Mouse (Mus musculus): ENCODE data around the gene Atxn2.

Gene Atxn2

DNA sequence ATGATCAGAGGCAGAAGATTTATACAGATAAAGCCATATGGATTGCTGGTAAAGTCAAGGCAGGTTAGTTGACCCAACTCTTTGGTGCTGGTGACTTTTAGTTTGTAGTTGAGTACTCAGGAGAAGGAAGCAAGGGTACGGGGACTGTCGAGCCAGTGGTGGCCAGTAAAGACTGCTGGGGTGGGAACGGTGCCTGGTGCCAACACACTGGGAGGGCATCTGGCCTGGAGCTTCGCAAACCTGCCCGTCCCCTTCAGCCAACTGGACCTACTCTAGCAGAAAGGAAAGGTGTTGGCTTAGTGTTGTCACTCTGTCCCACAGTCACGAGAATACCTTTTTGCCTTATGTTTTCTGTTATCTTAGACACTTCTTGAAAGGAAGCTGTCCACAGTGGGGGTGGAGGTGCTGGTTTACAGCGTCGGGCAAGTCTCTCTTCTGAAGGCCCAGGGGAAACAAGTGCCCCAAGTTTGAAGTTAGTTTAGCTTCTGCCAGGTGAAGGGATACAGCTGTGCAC is 104.8 kb downstream of the Atxn2 start:
- DNase-seq (ENCODE audit: extremely low spot score, low spot score): no peak

DNA sequence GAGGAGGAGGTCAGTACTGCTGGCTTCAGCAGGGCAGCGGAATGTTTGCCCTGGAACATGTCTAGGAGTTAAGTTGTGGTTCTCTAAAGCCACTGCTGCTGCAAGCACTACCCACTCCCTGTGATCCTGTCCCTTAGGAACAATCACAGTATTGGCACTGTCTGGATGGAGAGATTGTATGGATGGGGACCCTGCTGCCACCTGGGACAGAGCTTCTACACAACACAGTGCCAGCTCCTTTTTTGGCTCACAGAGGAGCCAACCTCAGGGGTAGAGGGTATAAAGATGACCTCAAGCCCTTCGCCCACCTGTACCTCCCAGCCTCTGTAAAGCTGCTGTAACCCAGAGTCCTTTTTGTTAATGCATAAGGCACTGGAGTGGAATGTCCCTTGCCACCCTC is 105.5 kb downstream of the Atxn2 start:
- DNase-seq (ENCODE audit: extremely low spot score, low spot score): no peak

DNA sequence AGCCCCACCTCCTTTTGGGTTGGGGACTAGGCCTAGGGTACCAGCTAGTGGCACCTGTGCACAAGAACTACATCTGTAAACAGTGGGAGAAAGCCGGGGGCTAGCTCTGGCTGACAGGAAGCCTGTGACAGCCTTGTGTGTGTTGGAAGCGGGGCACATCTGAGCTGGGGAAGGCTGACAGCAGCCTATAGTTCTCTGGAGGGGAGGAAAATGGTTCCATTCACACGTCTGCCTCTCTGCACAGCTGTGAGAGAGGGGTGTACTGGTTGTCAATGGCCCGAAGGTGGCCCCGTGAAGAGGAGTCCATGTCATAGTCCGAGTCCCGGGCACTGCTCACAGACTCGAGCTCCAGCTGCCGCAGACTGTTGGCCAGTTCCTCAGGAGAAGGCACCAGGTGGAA is 106.4 kb downstream of the Atxn2 start:
- DNase-seq (ENCODE audit: extremely low spot score, low spot score): no peak

DNA sequence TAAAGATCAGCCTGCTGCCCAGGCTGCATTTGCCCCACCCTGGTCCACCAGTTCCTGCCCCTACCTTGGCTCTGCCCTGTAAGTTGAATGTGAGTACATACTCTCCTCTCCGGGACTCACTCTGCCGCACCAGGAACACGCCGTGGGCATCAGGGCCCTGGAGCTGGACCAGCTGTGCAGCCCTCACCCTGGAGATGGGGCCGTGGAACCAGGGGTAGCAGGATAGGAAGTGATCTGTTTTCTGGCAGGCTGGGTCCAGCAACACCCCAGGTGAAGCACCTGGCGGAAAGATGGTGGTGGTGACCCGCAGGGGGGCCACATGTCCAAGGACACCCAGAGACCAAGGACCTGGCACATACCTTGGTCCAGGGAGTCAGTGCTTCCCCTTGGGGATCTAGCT is 107.3 kb downstream of the Atxn2 start:
- DNase-seq (ENCODE audit: extremely low spot score, low spot score): no peak

DNA sequence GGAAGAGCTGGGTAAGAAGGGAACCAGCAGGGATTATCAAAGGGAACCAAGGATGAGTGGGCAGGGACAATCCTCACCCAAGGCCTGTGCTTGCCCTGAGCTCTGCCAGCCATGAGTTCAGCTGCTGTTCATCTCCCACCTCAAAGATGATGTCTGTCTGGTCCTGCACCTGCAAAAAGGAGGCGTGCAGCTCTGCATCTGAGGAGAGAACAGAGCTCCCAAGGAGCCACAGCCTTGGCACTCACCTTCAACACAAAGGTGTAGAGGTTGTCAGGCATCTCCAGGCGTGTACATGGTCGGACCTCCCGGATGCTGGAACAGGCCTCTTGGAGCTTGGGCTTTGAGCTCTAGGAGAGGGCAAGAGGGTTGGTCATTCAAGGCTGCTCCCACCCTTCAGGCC is 107.7 kb downstream of the Atxn2 start:
- DNase-seq (ENCODE audit: extremely low spot score, low spot score): no peak

DNA sequence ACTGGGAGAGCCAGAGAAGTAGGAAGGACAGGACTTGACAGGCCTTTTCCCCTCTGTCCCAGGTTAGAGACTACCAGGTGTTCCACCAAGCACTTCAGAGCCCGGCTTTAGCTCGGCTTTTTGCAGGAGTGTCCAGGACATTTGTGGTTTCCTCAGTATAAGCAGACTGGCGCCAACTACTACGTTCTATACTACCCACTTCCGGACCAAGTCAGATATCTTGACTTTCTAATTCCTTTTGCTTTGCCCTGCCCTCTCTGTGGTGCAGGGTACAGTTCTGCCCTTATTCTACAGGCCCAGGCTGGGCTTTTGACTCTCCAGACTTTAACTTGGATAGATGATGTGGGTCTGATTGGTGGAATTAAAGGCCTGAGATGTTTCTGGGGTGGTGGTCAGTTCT is 108.4 kb downstream of the Atxn2 start:
- DNase-seq (ENCODE audit: extremely low spot score, low spot score): no peak

DNA sequence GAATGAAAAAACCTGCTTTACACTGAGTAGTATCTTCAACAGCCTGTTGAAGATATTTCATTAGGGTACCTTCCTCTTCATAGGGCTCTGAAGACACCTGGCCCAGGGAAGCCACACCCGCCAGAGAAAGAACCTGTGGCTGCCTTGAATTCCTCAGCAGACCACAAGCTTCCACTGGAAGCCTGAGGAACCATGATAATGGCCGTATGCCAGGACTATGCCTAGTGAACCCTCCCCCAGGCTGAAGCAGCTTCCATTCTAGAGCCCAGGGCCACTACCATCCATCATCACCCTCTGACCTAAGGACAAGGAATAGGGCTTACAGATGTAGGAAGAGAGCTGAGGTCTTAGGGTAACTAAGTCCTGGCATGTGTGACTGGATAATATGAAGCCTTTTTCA is 109.0 kb downstream of the Atxn2 start:
- DNase-seq (ENCODE audit: extremely low spot score, low spot score): no peak

DNA sequence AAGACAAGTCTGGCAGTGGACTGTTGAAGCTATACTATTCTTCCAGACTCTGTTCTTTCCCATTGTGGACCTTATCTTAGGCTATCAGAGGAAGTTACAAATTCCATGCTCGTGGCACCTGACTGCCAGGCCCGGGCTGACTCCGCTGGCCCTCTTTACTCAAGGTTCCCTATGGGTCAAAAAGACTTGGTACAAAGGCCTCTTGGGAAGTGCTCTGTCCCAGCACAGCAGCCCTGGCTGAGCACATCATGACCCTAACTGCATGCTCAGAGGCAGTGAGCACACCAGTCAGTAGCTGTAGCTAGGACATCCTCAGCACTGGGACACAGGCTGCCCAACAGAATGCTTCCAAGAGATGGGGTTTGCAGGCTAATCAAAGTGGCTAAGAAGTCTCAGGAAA is 109.5 kb downstream of the Atxn2 start:
- DNase-seq (ENCODE audit: extremely low spot score, low spot score): no peak

DNA sequence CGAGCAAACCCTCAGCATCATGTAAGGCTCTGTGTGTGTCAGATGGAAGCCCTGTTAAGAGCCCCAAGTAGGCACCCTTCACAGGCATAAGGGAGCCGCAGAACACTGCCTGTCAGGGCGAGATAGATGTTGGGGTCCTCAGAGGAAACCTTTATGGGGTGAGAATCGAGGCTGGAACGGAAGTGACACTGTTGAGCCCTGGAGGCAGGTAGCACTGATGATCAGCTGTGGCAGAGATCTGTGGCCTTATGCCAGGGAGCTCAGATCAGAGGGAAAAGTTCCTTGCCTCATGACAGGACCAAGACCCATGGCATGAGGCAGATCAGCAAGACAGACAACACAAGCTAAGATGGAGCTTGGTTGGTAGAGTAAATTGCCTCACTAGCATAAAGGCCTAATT is 110.0 kb downstream of the Atxn2 start:
- DNase-seq (ENCODE audit: extremely low spot score, low spot score): no peak

DNA sequence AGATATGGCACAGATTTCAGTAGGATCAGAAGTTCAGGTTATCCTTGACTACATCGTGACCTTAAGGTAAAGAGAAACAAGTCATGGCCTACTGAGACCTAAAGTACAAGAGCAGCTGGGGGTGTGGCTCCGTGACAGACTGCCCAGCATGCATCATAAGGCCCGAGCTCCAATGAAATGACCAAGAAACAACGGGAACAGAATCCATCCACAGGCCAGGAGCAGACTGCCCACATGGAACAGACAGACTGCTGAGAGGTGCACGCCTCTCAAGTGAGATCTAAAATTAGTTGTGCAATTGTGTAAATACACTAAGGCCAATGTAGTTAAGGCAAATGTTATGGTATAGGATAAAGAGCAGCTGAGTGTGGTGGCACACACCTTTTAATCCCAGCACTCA is 110.4 kb downstream of the Atxn2 start:
- no peak for DNase-seq (ENCODE audit: extremely low spot score, low spot score)

DNA sequence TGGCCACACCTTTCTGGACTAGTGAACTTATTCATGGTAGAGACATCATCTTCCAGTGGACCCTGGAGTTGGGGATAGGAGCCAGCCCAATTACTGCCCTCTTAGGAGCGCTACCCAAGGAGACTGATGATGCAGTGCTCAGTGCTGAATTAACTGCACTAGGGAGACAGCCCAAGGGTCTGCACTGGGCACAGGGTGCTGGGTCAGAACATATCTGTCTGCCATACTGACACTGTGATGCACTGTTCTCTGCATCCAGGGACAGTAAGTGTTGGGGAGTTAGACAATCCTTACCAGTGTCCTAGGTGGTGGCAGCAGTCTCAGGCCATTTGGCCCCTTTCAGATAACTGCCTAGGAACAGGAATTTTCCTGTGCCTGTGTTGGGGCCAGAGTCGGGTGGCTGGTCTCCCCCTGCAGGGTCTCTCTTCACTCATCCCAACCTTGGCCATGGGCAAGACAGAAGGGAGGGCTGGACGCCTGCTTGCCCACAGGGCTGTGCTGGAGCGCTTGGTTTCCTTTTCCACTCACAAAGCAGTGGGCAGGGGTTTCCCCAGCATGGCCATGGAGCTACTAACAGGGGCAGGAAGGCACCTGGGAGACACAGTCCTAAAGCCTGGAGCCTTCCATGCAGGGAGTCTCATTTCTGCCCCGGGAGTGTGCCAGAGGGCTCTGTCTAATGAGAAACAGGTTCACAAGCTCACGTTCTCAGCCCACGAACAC is 111.8 kb downstream of the Atxn2 start:
- DNase-seq (ENCODE audit: extremely low spot score, low spot score): no peak

DNA sequence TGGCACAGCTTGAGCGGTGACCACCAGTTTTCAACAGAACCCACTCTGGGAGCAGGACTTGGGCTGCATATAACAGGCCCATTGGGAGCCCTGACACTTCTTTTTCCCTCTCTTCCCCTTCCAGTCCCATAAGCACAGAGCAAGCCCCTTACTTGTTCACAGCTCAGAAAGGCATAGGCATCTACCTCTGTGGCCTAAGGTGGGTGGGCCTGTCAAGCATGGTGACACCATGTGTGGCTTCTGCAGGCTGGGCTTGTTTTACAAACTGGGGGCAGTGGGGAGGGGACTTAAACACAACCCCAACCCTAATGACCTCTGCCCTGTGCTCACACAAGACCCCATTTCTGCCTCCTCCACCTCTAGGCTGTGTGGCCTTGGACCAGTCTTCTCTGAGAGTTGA is 112.5 kb downstream of the Atxn2 start:
- no peak for DNase-seq (ENCODE audit: extremely low spot score, low spot score)

DNA sequence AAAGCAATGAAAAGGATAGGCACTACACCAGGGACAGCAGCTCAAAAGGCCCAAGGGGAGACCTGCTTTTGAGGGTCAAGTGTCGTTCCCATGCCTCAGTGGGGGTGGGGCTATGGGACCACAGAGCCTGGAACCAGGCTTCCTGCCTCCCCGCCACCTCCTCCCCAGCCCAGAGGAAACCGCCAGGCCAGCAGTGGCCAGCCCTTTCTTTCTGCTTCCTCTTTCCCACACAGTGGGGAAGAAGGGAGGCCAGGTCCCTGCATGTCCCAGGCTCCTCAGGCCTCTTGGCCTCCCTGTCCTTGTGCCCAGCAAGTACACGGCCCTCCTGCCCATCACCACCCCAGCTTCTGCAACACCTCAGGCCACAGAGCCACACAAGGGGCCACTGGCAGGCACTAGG is 113.0 kb downstream of the Atxn2 start:
- no peak for DNase-seq (ENCODE audit: extremely low spot score, low spot score)

DNA sequence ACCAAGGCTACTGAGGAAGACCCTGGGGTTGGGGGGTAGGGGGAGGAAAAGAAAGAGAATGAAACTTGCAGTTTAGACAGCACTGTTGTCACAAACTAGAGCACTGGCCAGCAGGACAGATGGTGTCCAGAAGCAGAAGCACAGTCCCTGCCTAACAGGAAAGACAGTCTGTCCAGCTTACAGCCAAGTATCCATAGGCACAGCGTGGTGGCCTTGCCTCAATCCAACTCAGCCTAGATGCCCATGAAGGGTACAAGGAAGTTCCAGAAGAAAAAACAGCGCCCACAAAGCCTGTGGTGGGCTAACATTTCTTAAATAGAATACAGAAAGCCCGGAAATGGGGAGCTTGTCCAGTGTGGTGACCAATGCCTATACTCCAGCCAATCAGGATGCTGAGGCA is 114.5 kb downstream of the Atxn2 start:
- DNase-seq (ENCODE audit: extremely low spot score, low spot score): no peak

DNA sequence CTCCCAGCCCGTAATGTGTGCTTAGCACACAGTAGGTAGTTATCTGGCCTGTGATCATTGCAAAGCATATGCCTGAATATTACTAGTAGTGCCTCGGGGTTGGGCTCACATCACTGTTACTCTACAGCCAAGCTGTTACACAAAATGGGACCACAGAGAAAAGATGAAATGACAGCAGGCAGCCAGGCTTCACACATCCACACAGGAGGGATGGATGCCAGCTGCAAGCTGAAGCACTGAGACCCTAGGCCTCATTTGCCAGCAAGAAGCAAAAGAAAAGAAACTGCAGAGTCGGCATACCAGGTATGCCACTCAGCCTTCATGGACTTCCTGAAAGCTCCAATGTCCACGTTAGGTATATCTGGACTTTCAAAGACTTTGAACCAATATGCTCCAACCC is 116.7 kb downstream of the Atxn2 start:
- no peak for DNase-seq (ENCODE audit: extremely low spot score, low spot score)

DNA sequence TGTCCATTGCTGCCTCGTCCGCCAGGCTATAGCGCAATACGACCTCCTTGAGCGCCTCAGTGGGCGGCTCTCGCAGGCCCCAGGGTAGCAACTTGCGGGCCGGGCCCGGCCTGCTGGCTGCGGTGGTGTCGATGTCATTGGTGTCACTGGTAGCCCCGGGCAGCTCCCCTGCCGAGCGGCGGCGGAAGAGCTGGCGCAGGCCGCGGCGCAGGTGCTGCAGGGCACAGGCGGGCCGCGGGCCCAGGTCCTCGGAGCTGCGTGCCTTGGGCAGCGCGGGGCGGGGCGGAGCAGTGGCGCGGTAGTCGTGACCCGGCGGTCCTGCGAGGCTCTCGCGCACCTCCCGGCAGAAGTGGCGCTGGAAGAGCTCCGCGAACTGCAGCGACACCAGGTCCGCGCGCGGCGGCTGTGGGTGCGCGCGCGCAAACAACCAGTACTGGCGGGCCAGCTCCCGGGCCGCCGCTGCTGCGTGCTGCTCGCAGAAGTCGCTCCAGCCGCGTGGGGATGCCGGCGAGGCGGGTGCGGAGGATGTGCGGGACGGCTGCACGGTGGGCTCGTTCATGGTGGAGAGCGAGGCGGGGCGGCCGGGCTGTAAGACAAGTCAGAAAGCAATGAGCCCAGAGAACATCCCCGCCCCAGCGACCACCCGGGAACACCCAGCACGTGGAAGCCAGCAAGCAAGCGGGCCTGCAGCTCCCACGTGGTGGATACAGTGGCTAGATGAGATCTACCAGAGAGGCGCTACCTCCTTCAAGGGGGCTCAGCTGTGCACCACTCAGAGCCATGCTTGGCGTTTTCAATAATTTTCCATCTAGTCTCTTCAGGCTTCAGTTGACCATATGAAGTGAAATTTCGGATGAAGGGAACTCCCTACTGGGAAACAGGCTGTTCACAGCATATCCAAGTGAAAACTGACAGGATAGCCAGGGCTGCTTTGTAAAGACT is 117.6 kb downstream of the Atxn2 start:
- DNase-seq (ENCODE audit: extremely low spot score, low spot score): no peak

DNA sequence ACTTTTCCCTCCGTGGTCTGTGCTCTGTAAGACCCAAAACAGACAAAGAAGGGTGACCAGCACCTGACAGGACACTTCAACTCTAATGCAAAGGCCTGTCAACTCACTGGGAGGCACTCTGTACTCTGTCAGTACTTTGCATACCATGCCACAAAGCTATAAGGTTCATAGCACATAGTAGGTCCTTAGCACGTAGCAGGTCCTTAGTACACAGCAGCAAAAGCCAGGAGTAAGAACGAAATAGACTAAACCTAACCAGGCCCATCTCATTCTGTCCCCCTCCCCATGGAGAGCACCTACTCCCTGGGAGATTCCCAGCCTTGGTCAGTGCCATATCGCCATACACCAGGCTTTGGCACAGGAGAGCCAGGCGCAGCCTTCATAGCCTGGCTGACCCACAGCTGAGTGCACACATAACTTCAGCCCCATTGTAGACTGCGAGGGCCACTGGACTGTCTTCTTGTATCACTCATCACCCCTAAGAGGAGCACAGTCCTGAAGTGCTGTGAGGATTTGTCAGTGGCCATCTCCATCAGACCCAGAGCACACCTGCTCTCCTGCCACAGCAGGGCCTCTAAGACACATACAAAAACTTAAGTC is 120.0 kb downstream of the Atxn2 start:
- no peak for DNase-seq (ENCODE audit: extremely low spot score, low spot score)

DNA sequence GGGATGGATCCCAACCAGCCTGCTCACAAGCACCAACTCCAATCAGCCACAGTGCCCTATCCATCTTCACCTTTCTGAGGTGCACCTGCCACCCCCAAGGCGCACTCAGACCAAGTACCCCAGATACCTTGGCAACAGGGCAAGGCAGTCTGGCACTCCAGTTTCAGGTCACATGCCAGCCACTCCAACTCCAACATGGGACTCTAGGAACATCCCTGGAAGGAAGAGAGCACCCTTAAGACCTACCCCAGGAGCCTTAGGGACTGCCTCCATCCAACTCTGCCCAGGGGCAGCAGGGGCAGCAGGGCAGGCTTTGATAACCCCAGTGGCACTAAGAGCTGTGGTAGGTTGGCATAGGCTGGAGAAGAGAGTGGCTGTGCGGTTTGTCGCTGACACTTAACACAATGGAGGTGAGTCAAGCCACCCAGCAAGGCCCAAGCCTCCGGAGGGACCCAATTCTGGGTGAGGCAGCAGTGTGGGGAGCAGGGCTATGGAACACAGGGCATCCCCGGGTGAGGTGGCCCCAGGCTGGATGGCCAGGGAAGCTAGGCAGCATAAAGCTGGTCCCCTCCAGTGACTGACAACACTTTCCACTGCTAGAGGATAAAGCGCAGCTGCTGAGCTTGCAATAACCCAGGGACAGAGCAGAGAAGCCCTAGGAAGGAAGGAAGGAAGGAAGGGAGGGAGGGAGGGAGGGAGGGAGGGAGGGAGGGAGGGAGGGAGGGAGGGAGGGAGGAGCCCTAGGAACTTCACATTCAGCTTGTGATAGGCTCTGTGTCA is 121.4 kb downstream of the Atxn2 start:
- no peak for DNase-seq (ENCODE audit: extremely low spot score, low spot score)

DNA sequence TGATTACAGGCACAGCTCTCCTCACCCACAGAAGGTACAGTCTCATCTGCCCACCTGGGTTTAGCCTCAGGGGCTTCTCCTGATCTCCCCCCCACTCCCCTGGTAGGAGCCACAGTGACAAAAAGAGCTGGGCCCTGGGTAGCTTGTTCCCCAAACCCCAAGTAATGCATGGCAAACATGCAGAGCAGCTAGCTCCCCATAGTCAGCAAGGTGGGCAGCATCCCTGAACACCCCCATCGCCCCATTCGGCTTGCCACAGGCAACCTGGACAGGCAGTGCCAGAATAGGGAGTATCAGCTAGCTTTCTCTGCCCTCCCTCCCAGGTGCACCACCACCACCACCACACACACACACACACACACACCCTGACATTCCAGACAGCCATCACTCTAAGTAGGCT is 122.0 kb downstream of the Atxn2 start:
- DNase-seq (ENCODE audit: extremely low spot score, low spot score): no peak

DNA sequence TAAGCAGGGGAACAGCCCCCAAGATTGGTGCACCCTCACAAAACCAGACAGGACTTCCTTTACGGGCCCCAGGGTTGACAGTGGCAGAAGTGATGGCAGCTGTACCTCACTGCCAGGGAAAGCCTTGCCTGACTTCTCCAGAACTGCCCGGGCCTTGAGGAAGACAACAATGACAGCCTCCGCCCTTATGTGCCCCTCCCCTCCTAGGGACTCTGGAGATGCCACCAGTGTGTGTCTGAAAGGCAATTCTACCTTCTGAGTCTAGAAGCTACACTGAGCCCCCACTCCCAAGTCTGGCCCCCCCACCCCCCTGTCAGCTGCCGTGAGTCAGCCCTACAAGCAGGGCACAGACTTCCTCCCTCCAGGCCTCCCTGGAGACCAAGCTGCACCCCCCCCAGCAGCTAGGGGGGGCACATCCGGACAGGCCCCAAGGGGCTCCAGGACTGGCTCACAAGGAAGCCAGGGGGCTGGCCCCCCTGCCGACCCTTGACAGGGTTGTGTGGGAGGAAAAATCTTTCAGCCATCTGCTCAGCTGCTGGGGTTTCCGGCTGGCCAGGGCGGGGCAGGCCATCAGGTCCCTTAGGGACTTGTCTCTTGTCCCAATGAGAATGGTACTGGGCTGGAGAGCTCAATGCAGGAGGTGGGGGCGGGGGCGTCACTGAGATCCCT is 122.6 kb downstream of the Atxn2 start:
- DNase-seq (ENCODE audit: extremely low spot score, low spot score): no peak

DNA sequence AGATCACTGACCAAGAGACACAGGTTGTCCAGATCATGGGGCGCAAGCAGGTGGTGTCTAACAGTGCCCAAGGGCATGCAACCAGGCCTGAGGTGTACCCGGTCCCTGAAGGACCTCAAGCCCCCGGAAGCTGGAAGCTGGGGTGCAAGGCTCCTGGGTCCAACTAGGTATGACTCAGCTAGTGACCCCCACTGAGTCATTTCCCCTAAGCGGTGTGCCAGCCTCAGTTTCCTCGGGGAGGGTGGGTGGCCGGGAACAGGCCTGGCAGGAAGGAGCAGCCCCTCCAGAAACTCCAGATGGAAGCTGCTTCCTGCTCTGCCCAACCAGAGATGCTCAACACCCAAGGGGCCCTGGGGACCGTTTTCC is 123.1 kb downstream of the Atxn2 start:
- DNase-seq (ENCODE audit: extremely low spot score, low spot score): no peak

Measured in neural tube, embryonic 10.5 days (tissue).